Mouse (Mus musculus): ENCODE results near the gene Tas1r1.

DNA sequence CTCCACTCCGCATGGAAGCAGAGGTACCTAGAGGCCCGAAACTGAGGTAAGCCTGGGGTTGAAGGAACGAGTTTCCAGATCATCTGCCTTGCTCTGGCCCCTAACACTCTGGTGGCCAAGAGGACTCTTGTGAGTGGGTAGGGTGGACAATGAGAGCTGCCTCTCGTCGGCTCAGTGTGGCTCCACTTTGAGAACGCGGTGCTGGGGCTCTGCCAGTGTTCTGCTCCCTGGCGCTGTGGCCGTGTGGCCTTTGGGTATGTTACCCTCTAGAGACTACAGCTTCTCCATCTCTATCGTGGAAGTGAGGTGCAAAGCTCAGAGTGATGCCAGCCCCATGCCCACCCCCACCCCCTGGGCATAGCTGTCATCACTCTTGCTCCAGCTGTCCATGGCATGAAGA lies 34.3 kb upstream of the Tas1r1 start:
- TF ChIP-seq CTCF (IDR thresholded peaks at IDR 0.05; ENCODE audit: control insufficient read depth, insufficient read depth, insufficient replicate concordance, low read depth, low read length), result no peak
- no peak for TF ChIP-seq POLR2A (IDR thresholded peaks at IDR 0.05; ENCODE audit: control insufficient read depth, low read depth, low read length)

Data from testis, adult 2 months (tissue).